Mouse (Mus musculus) megakaryocyte, embryonic 14.5 days (primary cell): ENCODE results near the gene Grip1.

ENCODE experiments used
- FLI1 ChIP-seq: IDR thresholded peaks from 2 replicates; pipeline ENCODE4 v1.6.1; 2012; ENCODE audit warnings: low read length, inconsistent platforms, mixed read lengths
- GATA1 ChIP-seq: IDR thresholded peaks from 3 replicates; pipeline ENCODE4 v1.6.1; 2012; ENCODE audit warnings: mixed read lengths, low read length, inconsistent platforms, borderline replicate concordance

GRCm38 (mm10) chr10:119441743-119442142, 11.9 kb upstream of the Grip1 start:
- TF ChIP-seq GATA1 (no peak), FLI1 (no peak)
